Mouse (Mus musculus): ENCODE results near the gene Nup188. TPM values are rescaled to one million over a fixed set of nuclear protein-coding genes. Genes with fewer than 3 reads are reported as not detected.

The Nup188 gene
- polyA plus RNA-seq (2015; fragmentation: Nextera tagmentation; extraction: Ambion mirVana): 21.6 and 24.0 TPM in 2 replicates

- under 1% methylated on average over 68 of the region's 68 CpGs for WGBS
- peaks cover 26% of the 10 kb centered on the region for H3K4me1 ChIP-seq (replicated peaks)
- peak within 1 kb of the TSS; percentile 98 for H3K4me3 ChIP-seq
- H3K27ac ChIP-seq: peak within 1 kb of the TSS; percentile 73
- H3K27me3 ChIP-seq: no peaks in the 10 kb centered on the region
- peak; percentile 95 for ATAC-seq (ENCODE audit: low FRiP score)
- H3K4me2 ChIP-seq: peak within 1 kb of the TSS; percentile 85
- peak within 1 kb of the TSS; percentile 94 for H3K9ac ChIP-seq
- H3K36me3 ChIP-seq: peaks cover 15% of the 10 kb centered on the region
- H3K9me3 ChIP-seq: no peaks in the 10 kb centered on the region
Measured at GRCm38 (mm10) chr2:30286192-30287026, at the start of gene Nup188, which contains the start of gene Dolk. Gene Nup188, plus strand, starts transcription at chr2:30286397. Gene Dolk, minus strand, starts transcription at chr2:30286334.

GRCm38 (mm10) chr2:30236426-30237198 is 49.6 kb upstream of the Nup188 start:
- H3K9ac ChIP-seq: peak overlapping the region; percentile 76
- no peaks in the 10 kb centered on the region for H3K9me3 ChIP-seq
- peak overlapping the region; percentile 96 for H3K27ac ChIP-seq
- peaks cover 40% of the 10 kb centered on the region for H3K4me1 ChIP-seq (replicated peaks)
- WGBS: 5% methylated on average over 18 of the region's 18 CpGs
- peak overlapping the region; percentile 92 for H3K4me3 ChIP-seq
- H3K4me2 ChIP-seq: peak overlapping the region; percentile 67
- peaks cover 17% of the 10 kb centered on the region for H3K36me3 ChIP-seq
- ATAC-seq (ENCODE audit: low FRiP score): no peak
- no peaks in the 10 kb centered on the region for H3K27me3 ChIP-seq

GRCm38 (mm10) chr2:30237199-30237880 is 48.9 kb upstream of the Nup188 start, which contains the start of gene Lrrc8a:
Gene Lrrc8a, plus strand, starts transcription at chr2:30237715.
- ATAC-seq (ENCODE audit: low FRiP score): peak; percentile 98
- Histone ChIP-seq H3K27ac (peak within 1 kb of the TSS; percentile 96), H3K4me2 (peak within 1 kb of the TSS; percentile 81), H3K9me3 (no peaks in the 10 kb centered on the region), H3K36me3 (peaks cover 24% of the 10 kb centered on the region), H3K4me1 (replicated peaks) (peaks cover 48% of the 10 kb centered on the region), H3K27me3 (no peaks in the 10 kb centered on the region), H3K9ac (peak within 1 kb of the TSS; percentile 96), H3K4me3 (peak within 1 kb of the TSS; percentile 92)
- under 1% methylated on average over 59 of the region's 67 CpGs for WGBS

GRCm38 (mm10) chr2:30237881-30238280 is 48.3 kb upstream of the Nup188 start:
- H3K4me1 ChIP-seq (replicated peaks): peaks cover 53% of the 10 kb centered on the region

GRCm38 (mm10) chr2:30238906-30239465 is 47.2 kb upstream of the Nup188 start:
- H3K4me1 ChIP-seq (replicated peaks): peaks cover 54% of the 10 kb centered on the region
- peaks cover 40% of the 10 kb centered on the region for H3K36me3 ChIP-seq
- H3K9ac ChIP-seq: peak overlapping the region; percentile 96
- ATAC-seq (ENCODE audit: low FRiP score): no peak
- H3K4me2 ChIP-seq: peak overlapping the region; percentile 81
- no peaks in the 10 kb centered on the region for H3K9me3 ChIP-seq
- H3K4me3 ChIP-seq: peak overlapping the region; percentile 92
- WGBS: 85% methylated on average over 3 of the region's 3 CpGs
- no peaks in the 10 kb centered on the region for H3K27me3 ChIP-seq
- no peak overlapping the region for H3K27ac ChIP-seq

More at GRCm38 (mm10) chr2:30237881-30238280, 48.3 kb upstream of the Nup188 start:
- Histone ChIP-seq H3K27ac (peak overlapping the region; percentile 96), H3K9me3 (no peaks in the 10 kb centered on the region), H3K27me3 (no peaks in the 10 kb centered on the region), H3K4me2 (peak overlapping the region; percentile 81), H3K9ac (peak overlapping the region; percentile 96), H3K4me3 (peak overlapping the region; percentile 92), H3K36me3 (peaks cover 29% of the 10 kb centered on the region)
- 0% methylated on average over 33 of the region's 42 CpGs for WGBS
- peak; percentile 92 for ATAC-seq (ENCODE audit: low FRiP score)

- Histone ChIP-seq H3K27me3 (no peaks in the 10 kb centered on the region), H3K4me1 (replicated peaks) (peaks cover 56% of the 10 kb centered on the region), H3K9me3 (no peaks in the 10 kb centered on the region), H3K4me2 (peak overlapping the region; percentile 81), H3K4me3 (peak overlapping the region; percentile 92; the same call in 1 of the 2 replicates), H3K27ac (no peak overlapping the region), H3K9ac (peak overlapping the region; percentile 96), H3K36me3 (peaks cover 48% of the 10 kb centered on the region)
- no peak for ATAC-seq (ENCODE audit: low FRiP score)
- 84% methylated on average over 4 of the region's 4 CpGs for WGBS
Measured at GRCm38 (mm10) chr2:30239777-30240176, 46.4 kb upstream of the Nup188 start.

- WGBS: 80% methylated on average over 2 of the region's 2 CpGs
- peaks cover 59% of the 10 kb centered on the region for H3K4me1 ChIP-seq (replicated peaks)
- peaks cover 51% of the 10 kb centered on the region for H3K36me3 ChIP-seq
- ATAC-seq (ENCODE audit: low FRiP score): no peak
- H3K4me3 ChIP-seq: peak within 1 kb of the TSS; percentile 92; the same call in 1 of the 2 replicates
- no peaks in the 10 kb centered on the region for H3K27me3 ChIP-seq
- no peaks in the 10 kb centered on the region for H3K9me3 ChIP-seq
- peak within 1 kb of the TSS; percentile 81 for H3K4me2 ChIP-seq
- H3K9ac ChIP-seq: peak within 1 kb of the TSS; percentile 96
- H3K27ac ChIP-seq: no peak within 1 kb of the TSS
Measured at GRCm38 (mm10) chr2:30240267-30240666, 45.9 kb upstream of the Nup188 start, which contains the start of gene Gm28035. Gene Gm28035, plus strand, starts transcription at chr2:30240567.

GRCm38 (mm10) chr2:30242509-30242908 is 43.7 kb upstream of the Nup188 start:
- ATAC-seq (ENCODE audit: low FRiP score): no peak
- Histone ChIP-seq H3K4me1 (replicated peaks) (peaks cover 55% of the 10 kb centered on the region), H3K9me3 (no peaks in the 10 kb centered on the region), H3K4me3 (no peak overlapping the region), H3K9ac (no peak overlapping the region), H3K4me2 (no peak overlapping the region), H3K27ac (no peak overlapping the region), H3K36me3 (peaks cover 62% of the 10 kb centered on the region), H3K27me3 (no peaks in the 10 kb centered on the region)
- WGBS: 36% methylated on average over 4 of the region's 4 CpGs

GRCm38 (mm10) chr2:30243391-30243790 is 42.8 kb upstream of the Nup188 start:
- Histone ChIP-seq H3K36me3 (peaks cover 70% of the 10 kb centered on the region), H3K4me3 (no peak overlapping the region), H3K4me2 (no peak overlapping the region), H3K4me1 (replicated peaks) (peaks cover 52% of the 10 kb centered on the region), H3K9me3 (no peaks in the 10 kb centered on the region), H3K27me3 (no peaks in the 10 kb centered on the region), H3K27ac (no peak overlapping the region), H3K9ac (no peak overlapping the region)
- 90% methylated on average over 4 of the region's 4 CpGs for WGBS
- no peak for ATAC-seq (ENCODE audit: low FRiP score)

- H3K36me3 ChIP-seq: peaks cover 82% of the 10 kb centered on the region
Measured at GRCm38 (mm10) chr2:30244595-30245178, 41.5 kb upstream of the Nup188 start.

GRCm38 (mm10) chr2:30247036-30247435 is 39.2 kb upstream of the Nup188 start:
- Histone ChIP-seq H3K27ac (no peak overlapping the region), H3K4me2 (no peak overlapping the region), H3K27me3 (no peaks in the 10 kb centered on the region), H3K4me1 (replicated peaks) (peaks cover 30% of the 10 kb centered on the region), H3K9ac (no peak overlapping the region), H3K9me3 (no peaks in the 10 kb centered on the region), H3K4me3 (no peak overlapping the region), H3K36me3 (peaks cover 83% of the 10 kb centered on the region)
- 94% methylated on average over 5 of the region's 5 CpGs for WGBS
- no peak for ATAC-seq (ENCODE audit: low FRiP score)

More at GRCm38 (mm10) chr2:30244595-30245178, 41.5 kb upstream of the Nup188 start:
- Histone ChIP-seq H3K27me3 (no peaks in the 10 kb centered on the region), H3K27ac (no peak overlapping the region), H3K4me1 (replicated peaks) (peaks cover 39% of the 10 kb centered on the region), H3K4me2 (no peak overlapping the region), H3K4me3 (no peak overlapping the region), H3K9ac (no peak overlapping the region), H3K9me3 (no peaks in the 10 kb centered on the region)
- WGBS: 82% methylated on average over 7 of the region's 7 CpGs
- no peak for ATAC-seq (ENCODE audit: low FRiP score)
